Mouse (Mus musculus): Measurements from ENCODE around the gene Myh10.
A peak's percentile ranks its signal among the peaks of the same experiment; 100 is the strongest.
"Not testable (repeated sequence)": the region's sequence is repeated elsewhere in the genome, so short reads cannot be mapped to it uniquely, and the experiment has no call there.

Gene Myh10

GRCm38 (mm10) chr11:68692693-68693446 is 1.5 kb downstream of the Myh10 start:
- peak; percentile 32 for DNase-seq (ENCODE audit: low spot score)

GRCm38 (mm10) chr11:68693447-68694040 is 2.2 kb downstream of the Myh10 start:
- no peak for DNase-seq (ENCODE audit: low spot score)

- DNase-seq (ENCODE audit: low spot score), result no peak
Observed at GRCm38 (mm10) chr11:68702370-68702769, 11.0 kb downstream of the Myh10 start.

- DNase-seq (ENCODE audit: low spot score), result no peak
Observed at GRCm38 (mm10) chr11:68703360-68703759, 12.0 kb downstream of the Myh10 start.

GRCm38 (mm10) chr11:68704258-68704657 is 12.9 kb downstream of the Myh10 start:
- DNase-seq (ENCODE audit: low spot score), result no peak

GRCm38 (mm10) chr11:68704847-68705246 is 13.5 kb downstream of the Myh10 start:
- no peak for DNase-seq (ENCODE audit: low spot score)

GRCm38 (mm10) chr11:68706524-68707429 is 15.4 kb downstream of the Myh10 start:
- DNase-seq (ENCODE audit: low spot score), result no peak

GRCm38 (mm10) chr11:68707881-68708582 is 16.7 kb downstream of the Myh10 start:
- DNase-seq (ENCODE audit: low spot score), result no peak

GRCm38 (mm10) chr11:68716167-68716566 is 24.8 kb downstream of the Myh10 start:
- DNase-seq (ENCODE audit: low spot score), result no peak

- no peak for DNase-seq (ENCODE audit: low spot score)
Observed at GRCm38 (mm10) chr11:68717171-68717840, 25.9 kb downstream of the Myh10 start.

- no peak for DNase-seq (ENCODE audit: low spot score)
Observed at GRCm38 (mm10) chr11:68719096-68719648, 27.8 kb downstream of the Myh10 start.

- no peak for DNase-seq (ENCODE audit: low spot score)
Observed at GRCm38 (mm10) chr11:68719774-68720173, 28.4 kb downstream of the Myh10 start.

- no peak for DNase-seq (ENCODE audit: low spot score)
Observed at GRCm38 (mm10) chr11:68724117-68724516, 32.8 kb downstream of the Myh10 start.

- no peak for DNase-seq (ENCODE audit: low spot score)
Observed at GRCm38 (mm10) chr11:68728693-68729092, 37.3 kb downstream of the Myh10 start.

GRCm38 (mm10) chr11:68730792-68731191 is 39.4 kb downstream of the Myh10 start:
- no peak for DNase-seq (ENCODE audit: low spot score)

GRCm38 (mm10) chr11:68732066-68732465 is 40.7 kb downstream of the Myh10 start:
- DNase-seq (ENCODE audit: low spot score), result no peak

GRCm38 (mm10) chr11:68733401-68733800 is 42.0 kb downstream of the Myh10 start:
- not testable (repeated sequence) for DNase-seq (ENCODE audit: low spot score)

- DNase-seq (ENCODE audit: low spot score), result no peak
Observed at GRCm38 (mm10) chr11:68739509-68739908, 48.1 kb downstream of the Myh10 start.

- no peak for DNase-seq (ENCODE audit: low spot score)
Observed at GRCm38 (mm10) chr11:68742658-68743057, 51.3 kb downstream of the Myh10 start.

GRCm38 (mm10) chr11:68744150-68744549 is 52.8 kb downstream of the Myh10 start:
- no peak for DNase-seq (ENCODE audit: low spot score)
